Mouse (Mus musculus) MEL (cell line): ENCODE measurements at regions not wholly inside any gene's neighbourhood (a gene's known extent, or its start where the extent isn't known, plus 50 kb on each side); places are given as distances from the start of the nearest gene placed in this dataset.

Source experiments
- DNase-seq: peaks from one replicate; pipeline ENCODE4 v3.0.0; 2011; ENCODE audit warnings: low read depth, low spot score
- H3K27ac ChIP-seq: 2 replicates; pipeline ENCODE4 v1.5.1; 2012; ENCODE audit warnings: low read depth, mild to moderate bottlenecking, control low read depth, low read length, moderate library complexity; ENCODE audit not compliant: control insufficient read depth
- H3K27me3 ChIP-seq, 2 experiments: fragments of 150-350 bp in 1 of 2; sonication (generic) in 1 of 2; 2 replicates each; pipeline ENCODE4 v1.6.1; 2012; ENCODE audit warnings: low read length in 2 of 2, mild to moderate bottlenecking in 2 of 2, improper control_type of control experiment in 1 of 2, moderate library complexity in 1 of 2; ENCODE audit not compliant: insufficient read depth in 2 of 2, control insufficient read depth in 1 of 2
- H3K36me3 ChIP-seq, 2 experiments: 2 replicates each; pipeline ENCODE4 v1.6.1; 2012 to 2014; ENCODE audit warnings: low read length in 2 of 2, improper control_type of control experiment in 1 of 2, inconsistent platforms in 1 of 2, mild to moderate bottlenecking in 1 of 2; ENCODE audit not compliant: insufficient read depth in 2 of 2, control insufficient read depth in 1 of 2
- H3K4me1 ChIP-seq, 2 experiments: fragments of 150-350 bp in 1 of 2; sonication (generic) in 1 of 2; 2 replicates each; pipeline ENCODE4 v1.6.1; 2012; ENCODE audit warnings: low read length in 2 of 2, improper control_type of control experiment in 1 of 2, mild to moderate bottlenecking in 1 of 2; ENCODE audit not compliant: insufficient read depth in 2 of 2, control insufficient read depth in 1 of 2
- H3K4me3 ChIP-seq, 2 experiments: fragments of 150-350 bp in 1 of 2; sonication (generic) in 1 of 2; 2 replicates each; pipeline ENCODE4 v1.5.1; 2012; ENCODE audit warnings: low read depth in 2 of 2, low read length in 2 of 2, mild to moderate bottlenecking in 2 of 2, moderate library complexity in 2 of 2, control low read depth in 1 of 2, improper control_type of control experiment in 1 of 2; ENCODE audit not compliant: control insufficient read depth in 1 of 2, insufficient read depth in 1 of 2
- H3K79me2 ChIP-seq: 2 replicates; pipeline ENCODE4 v1.6.1; 2012; ENCODE audit warnings: mild to moderate bottlenecking, low read length, moderate library complexity; ENCODE audit not compliant: control insufficient read depth, poor library complexity, insufficient read depth
- H3K9ac ChIP-seq: 2 replicates; pipeline ENCODE4 v1.6.1; 2012; ENCODE audit warnings: low read depth, mild to moderate bottlenecking, control low read depth, low read length, moderate library complexity; ENCODE audit not compliant: control insufficient read depth, poor library complexity, severe bottlenecking
- H3K9me3 ChIP-seq: fragments of 150-350 bp; sonication (generic); replicated peaks from 2 replicates; pipeline ENCODE4 v1.6.1; 2012; ENCODE audit warnings: mild to moderate bottlenecking, low read length, improper control_type of control experiment, moderate library complexity; ENCODE audit not compliant: insufficient read depth
- BHLHE40 ChIP-seq: IDR thresholded peaks from 2 replicates; pipeline ENCODE4 v1.6.1; 2012; ENCODE audit warnings: low read depth, mild to moderate bottlenecking, inconsistent platforms, low read length, improper control_type of control experiment, borderline replicate concordance
- CTCF ChIP-seq, 3 experiments: IDR thresholded peaks in 2 of 3; conservative IDR thresholded peaks in 1 of 3; 2 replicates each; pipeline ENCODE4 v1.5.1; 2011 to 2012; ENCODE audit warnings: low read length in 3 of 3, low read depth in 2 of 3, mild to moderate bottlenecking in 2 of 3, improper control_type of control experiment in 1 of 3, inconsistent platforms in 1 of 3, mixed read lengths in 1 of 3, moderate library complexity in 1 of 3; ENCODE audit not compliant: control insufficient read depth in 1 of 3, insufficient read depth in 1 of 3, poor library complexity in 1 of 3, severe bottlenecking in 1 of 3
- EP300 ChIP-seq, 2 experiments: IDR thresholded peaks; 2 replicates each; pipeline ENCODE4 v1.6.1; 2011; ENCODE audit warnings: improper control_type of control experiment in 2 of 2, low read length in 2 of 2, low read depth in 1 of 2, mild to moderate bottlenecking in 1 of 2
- GABPA ChIP-seq: IDR thresholded peaks from 2 replicates; pipeline ENCODE4 v1.6.1; 2012; ENCODE audit warnings: low read depth, mild to moderate bottlenecking, inconsistent platforms, low read length, improper control_type of control experiment, moderate library complexity
- GATA1 ChIP-seq: IDR thresholded peaks from 2 replicates; pipeline ENCODE4 v1.6.1; 2011; ENCODE audit warnings: low read depth, low read length, improper control_type of control experiment
- HCFC1 ChIP-seq: IDR thresholded peaks from 2 replicates; pipeline ENCODE4 v1.6.1; 2012; ENCODE audit warnings: low read depth, mild to moderate bottlenecking, inconsistent platforms, low read length, improper control_type of control experiment, moderate library complexity
- JUND ChIP-seq: IDR thresholded peaks from 2 replicates; pipeline ENCODE4 v1.6.1; 2011; ENCODE audit warnings: low read depth, mild to moderate bottlenecking, improper control_type of control experiment, low read length
- MAFK ChIP-seq: IDR thresholded peaks from 2 replicates; pipeline ENCODE4 v1.6.1; 2011; ENCODE audit warnings: low read depth, mild to moderate bottlenecking, low read length, improper control_type of control experiment, borderline replicate concordance
- MAX ChIP-seq: IDR thresholded peaks from 2 replicates; pipeline ENCODE4 v1.6.1; 2011; ENCODE audit warnings: low read length, improper control_type of control experiment
- MAZ ChIP-seq: IDR thresholded peaks from 2 replicates; pipeline ENCODE4 v1.6.1; 2012; ENCODE audit warnings: low read depth, mild to moderate bottlenecking, inconsistent platforms, low read length, improper control_type of control experiment
- MEF2A ChIP-seq: IDR thresholded peaks from 2 replicates; pipeline ENCODE4 v1.6.1; 2014; ENCODE audit warnings: low read depth, mild to moderate bottlenecking, inconsistent platforms, low read length, improper control_type of control experiment; ENCODE audit not compliant: poor library complexity, insufficient replicate concordance, severe bottlenecking; ENCODE audit errors: extremely low read depth
- NRF1 ChIP-seq: IDR thresholded peaks from 2 replicates; pipeline ENCODE4 v1.6.1; 2014; ENCODE audit warnings: low read depth, mild to moderate bottlenecking, inconsistent platforms, low read length, improper control_type of control experiment, moderate library complexity; ENCODE audit not compliant: poor library complexity, insufficient read depth, severe bottlenecking
- POLR2A ChIP-seq, 2 experiments: IDR thresholded peaks; 2 replicates each; pipeline ENCODE4 v1.6.1; 2011 to 2012; ENCODE audit warnings: low read length in 2 of 2, mild to moderate bottlenecking in 2 of 2, control low read depth in 1 of 2, improper control_type of control experiment in 1 of 2, low read depth in 1 of 2, moderate library complexity in 1 of 2; ENCODE audit not compliant: control insufficient read depth in 1 of 2, insufficient read depth in 1 of 2, poor library complexity in 1 of 2
- POLR2AphosphoS2 ChIP-seq: IDR thresholded peaks from 2 replicates; pipeline ENCODE4 v1.6.1; 2011; ENCODE audit warnings: low read length, improper control_type of control experiment
- POLR2AphosphoS5 ChIP-seq: IDR thresholded peaks from 2 replicates; pipeline ENCODE4 v1.6.1; 2012; ENCODE audit warnings: low read depth, borderline replicate concordance, mild to moderate bottlenecking, inconsistent platforms, low read length, moderate library complexity, mixed read lengths
- TCF12 ChIP-seq: IDR thresholded peaks from 2 replicates; pipeline ENCODE4 v1.6.1; 2014; ENCODE audit warnings: low read depth, mild to moderate bottlenecking, inconsistent platforms, low read length, improper control_type of control experiment, moderate library complexity
- USF2 ChIP-seq, 2 experiments: IDR thresholded peaks; 2 replicates each; pipeline ENCODE4 v1.6.1; 2011 to 2012; ENCODE audit warnings: improper control_type of control experiment in 2 of 2, low read length in 2 of 2, borderline replicate concordance in 1 of 2, inconsistent platforms in 1 of 2, low read depth in 1 of 2, mild to moderate bottlenecking in 1 of 2; ENCODE audit not compliant: insufficient read depth in 1 of 2
- ZKSCAN1 ChIP-seq: IDR thresholded peaks from 2 replicates; pipeline ENCODE4 v1.6.1; 2012; ENCODE audit warnings: low read depth, mild to moderate bottlenecking, inconsistent platforms, low read length, improper control_type of control experiment, moderate library complexity
- ZMIZ1 ChIP-seq: IDR thresholded peaks from 2 replicates; pipeline ENCODE4 v1.6.1; 2012; ENCODE audit warnings: low read depth, mild to moderate bottlenecking, inconsistent platforms, low read length, improper control_type of control experiment, moderate library complexity
- ZNF384 ChIP-seq: IDR thresholded peaks from 2 replicates; pipeline ENCODE4 v1.6.1; 2012; ENCODE audit warnings: low read depth, mild to moderate bottlenecking, inconsistent platforms, low read length, improper control_type of control experiment

GRCm38 (mm10) chr12:32615000-32615399 lies 204.3 kb upstream of the Nampt start:
- H3K9ac ChIP-seq, result no peak overlapping the region
- no peak overlapping the region for H3K27ac ChIP-seq
- H3K4me1 ChIP-seq, result no peaks in the 10 kb centered on the region
- H3K36me3 ChIP-seq, result no peaks in the 10 kb centered on the region
- no peaks in the 10 kb centered on the region for H3K79me2 ChIP-seq
- peaks cover 0 to 2% of the 10 kb centered on the region in 2 experiments; a peak in 3 of 4 replicates for H3K27me3 ChIP-seq
- DNase-seq, result no peak
- no peak for TF ChIP-seq GATA1
- TF ChIP-seq MAX, result no peak
- TF ChIP-seq ZNF384, result no peak
- no peak for TF ChIP-seq EP300 (IDR thresholded peaks at IDR 0.05; ENCODE audit: low read depth in 1 of 2, low read length in 2 of 2)
- TF ChIP-seq CTCF (IDR thresholded peaks at IDR 0.05 in 2 of 3, conservative IDR thresholded peaks at IDR 0.05 in 1 of 3; ENCODE audit: control insufficient read depth in 1 of 3, insufficient read depth in 1 of 3, low read depth in 2 of 3, low read length in 3 of 3, poor library complexity in 1 of 3, severe bottlenecking in 1 of 3), result no peak
- TF ChIP-seq POLR2AphosphoS2, result no peak
- no peak for TF ChIP-seq ZKSCAN1
- no peak for TF ChIP-seq MAFK
- no peak for TF ChIP-seq USF2 (IDR thresholded peaks at IDR 0.05; ENCODE audit: borderline replicate concordance in 1 of 2, insufficient read depth in 1 of 2, low read depth in 1 of 2, low read length in 2 of 2)
- TF ChIP-seq POLR2A (IDR thresholded peaks at IDR 0.05; ENCODE audit: control insufficient read depth in 1 of 2, insufficient read depth in 1 of 2, low read depth in 1 of 2, low read length in 2 of 2, poor library complexity in 1 of 2), result no peak
- no peak for TF ChIP-seq ZMIZ1
- TF ChIP-seq BHLHE40, result no peak
- TF ChIP-seq, all 39 proteins: peak for 0
- H3K4me3 ChIP-seq, result no peak overlapping the region
- no peaks in the 10 kb centered on the region for H3K9me3 ChIP-seq

DNA sequence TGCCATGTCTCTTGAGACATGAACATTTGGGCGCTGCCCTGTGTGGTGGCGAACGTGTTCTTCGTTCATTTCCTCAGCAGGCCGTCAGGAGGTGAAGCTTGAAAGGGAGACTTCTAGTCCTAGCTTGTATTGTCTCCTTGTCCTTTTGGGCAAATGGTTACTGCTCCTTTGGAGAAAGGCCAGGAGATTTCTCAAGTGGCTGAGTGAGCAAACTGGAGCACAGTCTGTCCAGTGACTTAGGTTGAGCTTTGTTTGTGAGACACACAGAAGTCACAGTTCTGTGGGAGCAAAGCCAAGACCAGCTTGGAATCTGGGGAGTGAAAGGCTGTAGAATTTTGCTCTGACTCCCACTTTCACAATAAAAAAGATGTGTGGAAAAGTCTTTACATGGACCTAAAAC lies 203.3 kb upstream of the Nampt start:
- Histone ChIP-seq H3K27me3 (peaks cover 0 to 2% of the 10 kb centered on the region in 2 experiments; a peak in 3 of 4 replicates), H3K4me3 (no peak overlapping the region), H3K79me2 (no peaks in the 10 kb centered on the region), H3K4me1 (no peaks in the 10 kb centered on the region), H3K36me3 (no peaks in the 10 kb centered on the region), H3K27ac (no peak overlapping the region), H3K9me3 (no peaks in the 10 kb centered on the region), H3K9ac (no peak overlapping the region)
- no peak for TF ChIP-seq POLR2A (IDR thresholded peaks at IDR 0.05; ENCODE audit: control insufficient read depth in 1 of 2, insufficient read depth in 1 of 2, low read depth in 1 of 2, low read length in 2 of 2, poor library complexity in 1 of 2)
- TF ChIP-seq POLR2AphosphoS5, result no peak
- TF ChIP-seq JUND, result no peak
- TF ChIP-seq HCFC1, result no peak
- no peak for TF ChIP-seq TCF12
- no peak for TF ChIP-seq BHLHE40
- no peak for TF ChIP-seq EP300 (IDR thresholded peaks at IDR 0.05; ENCODE audit: low read depth in 1 of 2, low read length in 2 of 2)
- TF ChIP-seq ZNF384, result no peak
- no peak for TF ChIP-seq USF2 (IDR thresholded peaks at IDR 0.05; ENCODE audit: borderline replicate concordance in 1 of 2, insufficient read depth in 1 of 2, low read depth in 1 of 2, low read length in 2 of 2)
- no peak for TF ChIP-seq POLR2AphosphoS2
- no peak for TF ChIP-seq MEF2A
- no peak for TF ChIP-seq NRF1
- no peak for TF ChIP-seq MAZ
- TF ChIP-seq GABPA, result no peak
- no peak for DNase-seq
